Mouse (Mus musculus) MEL-GATA-1-ER (cell line): Measurements from ENCODE around the gene Rnf20.

Experiments used
- DNase-seq: peaks from one replicate; pipeline ENCODE4 v3.0.0-alpha.2; 2012; ENCODE audit warnings: low read depth; ENCODE audit errors: extremely low read depth

The Rnf20 gene

GRCm38 (mm10) chr4:49659421-49659820, 27.6 kb downstream of the Rnf20 start:
- no peak for DNase-seq

- no peak for DNase-seq
Observed at GRCm38 (mm10) chr4:49661664-49662063, 29.9 kb downstream of the Rnf20 start.

- no peak for DNase-seq
Observed at GRCm38 (mm10) chr4:49662231-49662630, 30.4 kb downstream of the Rnf20 start.

GRCm38 (mm10) chr4:49664850-49665249, 33.0 kb downstream of the Rnf20 start:
- DNase-seq: no peak

- no peak for DNase-seq
Observed at GRCm38 (mm10) chr4:49676071-49676470, 44.3 kb downstream of the Rnf20 start.

GRCm38 (mm10) chr4:49676790-49677189, 45.0 kb downstream of the Rnf20 start:
- DNase-seq: no peak

- DNase-seq: no peak
Observed at GRCm38 (mm10) chr4:49680171-49680875, 48.5 kb downstream of the Rnf20 start.

GRCm38 (mm10) chr4:49681812-49682211, 50.0 kb downstream of the Rnf20 start, which contains the start of gene Ppp3r2:
Ppp3r2 (minus strand) TSS chr4:49682024.
- DNase-seq: no peak

- DNase-seq: peak; percentile 33
Observed at GRCm38 (mm10) chr4:49688594-49689288, 56.9 kb downstream of the Rnf20 start.

GRCm38 (mm10) chr4:49691405-49692194, 59.8 kb downstream of the Rnf20 start:
- no peak for DNase-seq
